Mouse (Mus musculus): ENCODE results near the gene Fanca. TPM values are rescaled to one million over a fixed set of nuclear protein-coding genes. Genes with fewer than 3 reads are reported as not detected.

The Fanca gene
- polyA plus RNA-seq, 1 experiment from 2014 or later, result 35.4 TPM

- Histone ChIP-seq H3K36me3 (ENCODE audit: control insufficient read depth, insufficient read depth, low read length) (no peaks in the 10 kb centered on the region), H3K4me3 (ENCODE audit: low read depth, low read length) (no peak overlapping the region), H3K27ac (ENCODE audit: low read depth, low read length) (no peak overlapping the region), H3K4me2 (replicated peaks; ENCODE audit: low read depth, low read length) (no peak overlapping the region), H3K27me3 (ENCODE audit: control insufficient read depth, insufficient read depth, low read length) (no peaks in the 10 kb centered on the region), H3K9me3 (ENCODE audit: control insufficient read depth, low read length) (no peaks in the 10 kb centered on the region), H3K4me1 (replicated peaks; ENCODE audit: control insufficient read depth, insufficient read depth, low read length) (no peaks in the 10 kb centered on the region), H3K9ac (ENCODE audit: low read depth, low read length) (no peak overlapping the region)
- DNase-seq (ENCODE audit: low spot score), result no peak
- no peak for ATAC-seq (ENCODE audit: low FRiP score)
- WGBS, result 97% methylated on average over 2 of the region's 2 CpGs
Measured at GRCm38 (mm10) chr8:123328552-123328951, 10.2 kb upstream of the Fanca start.

GRCm38 (mm10) chr8:123319522-123320164 lies 1.3 kb upstream of the Fanca start:
- no peaks in the 10 kb centered on the region for H3K27me3 ChIP-seq (ENCODE audit: control insufficient read depth, insufficient read depth, low read length)
- no peak for ATAC-seq (ENCODE audit: low FRiP score)
- no peaks in the 10 kb centered on the region for H3K36me3 ChIP-seq (ENCODE audit: control insufficient read depth, insufficient read depth, low read length)
- H3K4me1 ChIP-seq (replicated peaks; ENCODE audit: control insufficient read depth, insufficient read depth, low read length), result no peaks in the 10 kb centered on the region
- WGBS, result 33% methylated on average over 7 of the region's 7 CpGs
- DNase-seq (ENCODE audit: low spot score), result peak; percentile 74
- no peak overlapping the region for H3K27ac ChIP-seq (ENCODE audit: low read depth, low read length)
- no peaks in the 10 kb centered on the region for H3K9me3 ChIP-seq (ENCODE audit: control insufficient read depth, low read length)
- no peak overlapping the region for H3K4me3 ChIP-seq (ENCODE audit: low read depth, low read length)
- H3K4me2 ChIP-seq (replicated peaks; ENCODE audit: low read depth, low read length), result no peak overlapping the region
- no peak overlapping the region for H3K9ac ChIP-seq (ENCODE audit: low read depth, low read length)

- no peaks in the 10 kb centered on the region for H3K4me1 ChIP-seq (replicated peaks; ENCODE audit: control insufficient read depth, insufficient read depth, low read length)
- H3K9ac ChIP-seq (ENCODE audit: low read depth, low read length), result peak overlapping the region; percentile 69
- peak overlapping the region; percentile 58 for H3K4me3 ChIP-seq (ENCODE audit: low read depth, low read length)
- DNase-seq (ENCODE audit: low spot score) (no peak), ATAC-seq (ENCODE audit: low FRiP score) (peak; percentile 90)
- no peak overlapping the region for H3K27ac ChIP-seq (ENCODE audit: low read depth, low read length)
- peak overlapping the region; percentile 74 for H3K4me2 ChIP-seq (replicated peaks; ENCODE audit: low read depth, low read length)
- H3K9me3 ChIP-seq (ENCODE audit: control insufficient read depth, low read length), result no peaks in the 10 kb centered on the region
- H3K36me3 ChIP-seq (ENCODE audit: control insufficient read depth, insufficient read depth, low read length), result no peaks in the 10 kb centered on the region
- no peaks in the 10 kb centered on the region for H3K27me3 ChIP-seq (ENCODE audit: control insufficient read depth, insufficient read depth, low read length)
- 11% methylated on average over 21 of the region's 21 CpGs for WGBS
Measured at GRCm38 (mm10) chr8:123317781-123318466, 452 bp downstream of the Fanca start.

GRCm38 (mm10) chr8:123308738-123309137 lies 9.6 kb downstream of the Fanca start:
- ATAC-seq (ENCODE audit: low FRiP score) (no peak), DNase-seq (ENCODE audit: low spot score) (no peak)
- 76% methylated on average over 4 of the region's 4 CpGs for WGBS
- Histone ChIP-seq H3K4me1 (replicated peaks; ENCODE audit: control insufficient read depth, insufficient read depth, low read length) (no peaks in the 10 kb centered on the region), H3K9me3 (ENCODE audit: control insufficient read depth, low read length) (no peaks in the 10 kb centered on the region), H3K4me2 (replicated peaks; ENCODE audit: low read depth, low read length) (no peak overlapping the region), H3K9ac (ENCODE audit: low read depth, low read length) (no peak overlapping the region), H3K36me3 (ENCODE audit: control insufficient read depth, insufficient read depth, low read length) (no peaks in the 10 kb centered on the region; the same call in 1 of the 2 replicates), H3K27me3 (ENCODE audit: control insufficient read depth, insufficient read depth, low read length) (no peaks in the 10 kb centered on the region), H3K27ac (ENCODE audit: low read depth, low read length) (no peak overlapping the region), H3K4me3 (ENCODE audit: low read depth, low read length) (no peak overlapping the region)

GRCm38 (mm10) chr8:123298301-123298700 lies 20.1 kb downstream of the Fanca start:
- no peak overlapping the region for H3K9ac ChIP-seq (ENCODE audit: low read depth, low read length)
- ATAC-seq (ENCODE audit: low FRiP score) (no peak), DNase-seq (ENCODE audit: low spot score) (no peak)
- WGBS, result 93% methylated on average over 11 of the region's 11 CpGs
- H3K36me3 ChIP-seq (ENCODE audit: control insufficient read depth, insufficient read depth, low read length), result 0 out of 2 replicates have a peak, but pooled peaks cover 2% of the 10 kb centered on the region
- no peaks in the 10 kb centered on the region for H3K27me3 ChIP-seq (ENCODE audit: control insufficient read depth, insufficient read depth, low read length)
- H3K27ac ChIP-seq (ENCODE audit: low read depth, low read length), result no peak overlapping the region
- no peak overlapping the region for H3K4me2 ChIP-seq (replicated peaks; ENCODE audit: low read depth, low read length)
- H3K4me1 ChIP-seq (replicated peaks; ENCODE audit: control insufficient read depth, insufficient read depth, low read length), result no peaks in the 10 kb centered on the region
- no peak overlapping the region for H3K4me3 ChIP-seq (ENCODE audit: low read depth, low read length)
- H3K9me3 ChIP-seq (ENCODE audit: control insufficient read depth, low read length), result no peaks in the 10 kb centered on the region

- DNase-seq (ENCODE audit: low spot score), result no peak
- 0 out of 2 replicates have a peak, but pooled peaks cover 3% of the 10 kb centered on the region for H3K36me3 ChIP-seq (ENCODE audit: control insufficient read depth, insufficient read depth, low read length)
- WGBS, result 88% methylated on average over 2 of the region's 2 CpGs
- H3K27me3 ChIP-seq (ENCODE audit: control insufficient read depth, insufficient read depth, low read length), result no peaks in the 10 kb centered on the region
- no peak overlapping the region for H3K9ac ChIP-seq (ENCODE audit: low read depth, low read length)
- H3K9me3 ChIP-seq (ENCODE audit: control insufficient read depth, low read length), result no peaks in the 10 kb centered on the region
- no peak overlapping the region for H3K27ac ChIP-seq (ENCODE audit: low read depth, low read length)
- H3K4me1 ChIP-seq (replicated peaks; ENCODE audit: control insufficient read depth, insufficient read depth, low read length), result no peaks in the 10 kb centered on the region
- ATAC-seq (ENCODE audit: low FRiP score), result no peak
- no peak overlapping the region for H3K4me2 ChIP-seq (replicated peaks; ENCODE audit: low read depth, low read length)
- H3K4me3 ChIP-seq (ENCODE audit: low read depth, low read length), result no peak overlapping the region
Measured at GRCm38 (mm10) chr8:123292785-123293184, 25.6 kb downstream of the Fanca start.

GRCm38 (mm10) chr8:123292281-123292680 lies 26.1 kb downstream of the Fanca start:
- no peaks in the 10 kb centered on the region for H3K4me1 ChIP-seq (replicated peaks; ENCODE audit: control insufficient read depth, insufficient read depth, low read length)
- H3K9ac ChIP-seq (ENCODE audit: low read depth, low read length), result no peak overlapping the region
- WGBS, result 91% methylated on average over 3 of the region's 3 CpGs
- H3K27me3 ChIP-seq (ENCODE audit: control insufficient read depth, insufficient read depth, low read length), result no peaks in the 10 kb centered on the region
- DNase-seq (ENCODE audit: low spot score), result no peak
- H3K4me2 ChIP-seq (replicated peaks; ENCODE audit: low read depth, low read length), result no peak overlapping the region
- no peak overlapping the region for H3K27ac ChIP-seq (ENCODE audit: low read depth, low read length)
- no peak overlapping the region for H3K4me3 ChIP-seq (ENCODE audit: low read depth, low read length)
- 0 out of 2 replicates have a peak, but pooled peaks cover 3% of the 10 kb centered on the region for H3K36me3 ChIP-seq (ENCODE audit: control insufficient read depth, insufficient read depth, low read length)
- ATAC-seq (ENCODE audit: low FRiP score), result no peak
- H3K9me3 ChIP-seq (ENCODE audit: control insufficient read depth, low read length), result no peaks in the 10 kb centered on the region

- DNase-seq (ENCODE audit: low spot score) (no peak), ATAC-seq (ENCODE audit: low FRiP score) (no peak)
- WGBS, result 88% methylated on average over 8 of the region's 8 CpGs
- Histone ChIP-seq H3K36me3 (ENCODE audit: control insufficient read depth, insufficient read depth, low read length) (0 out of 2 replicates have a peak, but pooled peaks cover 3% of the 10 kb centered on the region), H3K4me3 (ENCODE audit: low read depth, low read length) (no peak overlapping the region), H3K4me1 (replicated peaks; ENCODE audit: control insufficient read depth, insufficient read depth, low read length) (no peaks in the 10 kb centered on the region), H3K27ac (ENCODE audit: low read depth, low read length) (no peak overlapping the region), H3K4me2 (replicated peaks; ENCODE audit: low read depth, low read length) (no peak overlapping the region), H3K9ac (ENCODE audit: low read depth, low read length) (no peak overlapping the region), H3K27me3 (ENCODE audit: control insufficient read depth, insufficient read depth, low read length) (no peaks in the 10 kb centered on the region), H3K9me3 (ENCODE audit: control insufficient read depth, low read length) (no peaks in the 10 kb centered on the region)
Measured at GRCm38 (mm10) chr8:123291716-123292115, 26.7 kb downstream of the Fanca start.

GRCm38 (mm10) chr8:123290679-123291078 lies 27.7 kb downstream of the Fanca start:
- DNase-seq (ENCODE audit: low spot score) (no peak), ATAC-seq (ENCODE audit: low FRiP score) (no peak)
- no peak overlapping the region for H3K27ac ChIP-seq (ENCODE audit: low read depth, low read length)
- H3K27me3 ChIP-seq (ENCODE audit: control insufficient read depth, insufficient read depth, low read length), result no peaks in the 10 kb centered on the region
- H3K9ac ChIP-seq (ENCODE audit: low read depth, low read length), result no peak overlapping the region
- H3K4me2 ChIP-seq (replicated peaks; ENCODE audit: low read depth, low read length), result no peak overlapping the region
- no peak overlapping the region for H3K4me3 ChIP-seq (ENCODE audit: low read depth, low read length)
- WGBS, result 96% methylated on average over 8 of the region's 8 CpGs
- H3K9me3 ChIP-seq (ENCODE audit: control insufficient read depth, low read length), result no peaks in the 10 kb centered on the region
- 0 out of 2 replicates have a peak, but pooled peaks cover 3% of the 10 kb centered on the region for H3K36me3 ChIP-seq (ENCODE audit: control insufficient read depth, insufficient read depth, low read length)
- H3K4me1 ChIP-seq (replicated peaks; ENCODE audit: control insufficient read depth, insufficient read depth, low read length), result no peaks in the 10 kb centered on the region

Data from hindbrain, embryonic 11.5 days (tissue).